Mouse (Mus musculus): Measurements from ENCODE around the gene Rela.

DNA sequence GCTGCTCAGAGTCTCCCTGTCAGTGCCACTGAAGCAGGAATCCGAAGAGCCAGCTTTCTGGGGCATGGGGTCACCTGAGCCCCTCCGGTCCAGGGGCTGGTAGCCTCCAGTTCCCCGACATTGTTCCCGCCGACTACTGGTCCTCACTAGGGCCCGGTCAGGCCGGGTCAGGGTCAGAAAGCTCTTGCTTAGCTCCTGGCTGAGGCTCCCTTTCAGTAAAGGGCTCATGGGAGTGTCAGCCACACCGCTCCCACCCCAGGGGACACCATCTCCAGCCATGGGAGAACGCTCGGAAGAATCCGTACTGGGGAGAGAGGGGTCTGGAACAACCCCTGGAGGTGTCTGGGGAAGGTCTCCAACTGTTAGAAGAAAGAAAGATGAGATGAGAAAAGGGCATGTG is 48.6 kb downstream of the Rela start:
- TF ChIP-seq EP300 (IDR thresholded peaks at IDR 0.05; ENCODE audit: low read depth) (no peak), CTCF (IDR thresholded peaks at IDR 0.05; ENCODE audit: low read depth) (no peak)

Data from heart, postnatal 0 days (tissue).